Mouse (Mus musculus) CH12.LX (cell line): ENCODE results near the gene BC107364. TPM values are rescaled to one million over a fixed set of nuclear protein-coding genes. Genes with fewer than 3 reads are reported as not detected.

Source experiments
- DNase-seq: peaks from one replicate; pipeline ENCODE4 v3.0.0-alpha.2; 2013; ENCODE audit errors: extremely low read depth
- H3K27ac ChIP-seq: 2 replicates; pipeline ENCODE4 v1.5.1; 2012; ENCODE audit warnings: low read depth, mild to moderate bottlenecking, control low read depth, moderate library complexity; ENCODE audit not compliant: insufficient read depth
- H3K27me3 ChIP-seq: replicated peaks from 2 replicates; pipeline ENCODE3; 2012; ENCODE audit warnings: inconsistent platforms
- H3K36me3 ChIP-seq, 2 experiments: replicated peaks in 1 of 2; 2 replicates each; pipeline versions ENCODE3 to v1.6.1; 2012; ENCODE audit warnings: inconsistent platforms in 1 of 2, low read length in 1 of 2, mild to moderate bottlenecking in 1 of 2, mixed read lengths in 1 of 2, moderate library complexity in 1 of 2; ENCODE audit not compliant: control insufficient read depth in 1 of 2, insufficient read depth in 1 of 2
- H3K4me1 ChIP-seq, 2 experiments: 2 replicates each; pipeline ENCODE4 v1.6.1; 2012; ENCODE audit warnings: inconsistent platforms in 1 of 2, moderate library complexity in 1 of 2; ENCODE audit not compliant: insufficient read depth in 2 of 2, control insufficient read depth in 1 of 2
- H3K4me2 ChIP-seq: 2 replicates; pipeline ENCODE4 v1.6.1; 2012; ENCODE audit warnings: low read depth, mild to moderate bottlenecking, control low read depth; ENCODE audit not compliant: poor library complexity, insufficient read depth, severe bottlenecking
- H3K4me3 ChIP-seq, 3 experiments: fragments of 150-350 bp in 1 of 3; sonication (generic) in 1 of 3; replicated peaks in 1 of 3; 2 replicates each; pipeline versions ENCODE3 to v1.5.1; 2011 to 2012; ENCODE audit warnings: low read depth in 2 of 3, low read length in 2 of 3, mild to moderate bottlenecking in 2 of 3, moderate library complexity in 2 of 3, control low read depth in 1 of 3, improper control_type of control experiment in 1 of 3, inconsistent platforms in 1 of 3, mixed read lengths in 1 of 3; ENCODE audit not compliant: poor library complexity in 1 of 3
- H3K79me2 ChIP-seq: replicated peaks from 2 replicates; pipeline ENCODE4 v1.6.1; 2012; ENCODE audit warnings: mild to moderate bottlenecking, moderate library complexity; ENCODE audit not compliant: control insufficient read depth, poor library complexity, insufficient read depth, severe bottlenecking; ENCODE audit errors: extremely low read depth
- H3K9ac ChIP-seq: 2 replicates; pipeline ENCODE4 v1.6.1; 2012; ENCODE audit warnings: low read depth, mild to moderate bottlenecking, control low read depth, moderate library complexity; ENCODE audit not compliant: insufficient read depth
- H3K9me3 ChIP-seq: replicated peaks from 2 replicates; pipeline ENCODE3; 2012; ENCODE audit warnings: low read length, inconsistent platforms, mixed read lengths
- CHD2 ChIP-seq: IDR thresholded peaks from 2 replicates; pipeline ENCODE4 v1.6.1; 2011; ENCODE audit warnings: low read length, improper control_type of control experiment
- CTCF ChIP-seq, 2 experiments: IDR thresholded peaks in 1 of 2; conservative IDR thresholded peaks in 1 of 2; 2 replicates each; pipeline ENCODE4 v1.5.1; 2011 to 2012; ENCODE audit warnings: low read depth in 2 of 2, low read length in 2 of 2, improper control_type of control experiment in 1 of 2, inconsistent platforms in 1 of 2, mild to moderate bottlenecking in 1 of 2, moderate library complexity in 1 of 2
- JUN ChIP-seq: IDR thresholded peaks from 2 replicates; pipeline ENCODE4 v1.6.1; 2011; ENCODE audit warnings: low read depth, mild to moderate bottlenecking, low read length, improper control_type of control experiment, moderate library complexity; ENCODE audit not compliant: insufficient read depth
- MXI1 ChIP-seq: IDR thresholded peaks from 2 replicates; pipeline ENCODE4 v1.6.1; 2011; ENCODE audit warnings: mild to moderate bottlenecking, low read depth, low read length, improper control_type of control experiment
- MYC ChIP-seq: IDR thresholded peaks from 2 replicates; pipeline ENCODE4 v1.6.1; 2011; ENCODE audit warnings: low read depth, mild to moderate bottlenecking, improper control_type of control experiment, low read length
- NELFE ChIP-seq: IDR thresholded peaks from 2 replicates; pipeline ENCODE4 v1.6.1; 2011; ENCODE audit warnings: low read depth, low read length, improper control_type of control experiment
- NRF1 ChIP-seq: IDR thresholded peaks from 2 replicates; pipeline ENCODE4 v1.6.1; 2014; ENCODE audit warnings: low read depth, mild to moderate bottlenecking, inconsistent platforms, low read length, improper control_type of control experiment, moderate library complexity
- POLR2A ChIP-seq: IDR thresholded peaks from 2 replicates; pipeline ENCODE4 v1.6.1; 2011; ENCODE audit warnings: low read depth, mild to moderate bottlenecking, improper control_type of control experiment, low read length
- POLR2AphosphoS2 ChIP-seq: IDR thresholded peaks from 2 replicates; pipeline ENCODE4 v1.6.1; 2011; ENCODE audit warnings: low read depth, low read length, improper control_type of control experiment
- RAD21 ChIP-seq: IDR thresholded peaks from 2 replicates; pipeline ENCODE4 v1.6.1; 2011; ENCODE audit warnings: low read depth, mild to moderate bottlenecking, low read length, improper control_type of control experiment, moderate library complexity
- RCOR1 ChIP-seq: conservative IDR thresholded peaks from 2 replicates; pipeline ENCODE4 v1.6.1; 2012; ENCODE audit warnings: low read depth, mild to moderate bottlenecking, inconsistent platforms, low read length, improper control_type of control experiment
- SIN3A ChIP-seq: IDR thresholded peaks from 2 replicates; pipeline ENCODE4 v1.6.1; 2012; ENCODE audit warnings: low read length, improper control_type of control experiment, inconsistent platforms
- SMC3 ChIP-seq: IDR thresholded peaks from 2 replicates; pipeline ENCODE4 v1.6.1; 2011; ENCODE audit warnings: low read depth, low read length, improper control_type of control experiment
- UBTF ChIP-seq: IDR thresholded peaks from 2 replicates; pipeline ENCODE4 v1.6.1; 2012; ENCODE audit warnings: low read depth, mild to moderate bottlenecking, inconsistent platforms, low read length, improper control_type of control experiment, moderate library complexity
- USF2 ChIP-seq: conservative IDR thresholded peaks from 2 replicates; pipeline ENCODE4 v1.6.1; 2011; ENCODE audit warnings: low read depth, low read length, improper control_type of control experiment
- dilution Hi-C: fragments of 300-500 bp; cut with MboI; formaldehyde crosslinking; loops from 2 replicates; pipeline ENCODE4 v1.14.3; 2020; ENCODE audit warnings: low sequenced_read_pairs; ENCODE audit not compliant: extremely low pct_unique_long_range_greater_than_20kb, extremely low pct_ligation_motif_present
- in situ Hi-C: fragments of 300-500 bp; cut with MboI; formaldehyde crosslinking; loops from 3 replicates; pipeline ENCODE4 v1.14.3; 2019; ENCODE audit warnings: low sequenced_read_pairs, low pct_ligation_motif_present, low pct_unique_long_range_greater_than_20kb, mixed read lengths
- polyA plus RNA-seq: library from polyadenylated mRNA; unstranded; fragments of >175 nt; gene quantifications from 2 replicates; pipeline ENCODE4 v1.2.1, GENCODE M21; 2012; ENCODE audit warnings: low read depth; ENCODE audit not compliant: insufficient read length
- total RNA-seq, 2 experiments: library from RNA; depleted of rRNA; stranded (reverse); fragments of 300-350 nt in 1 of 2; fragments of >200 nt in 1 of 2; gene quantifications; 2 replicates each; pipeline ENCODE4 v1.2.3; 2012 to 2014

Gene BC107364
- total and polyA plus RNA-seq, 3 experiments = 0.13 TPM; not detected in 2

GRCm38 (mm10) chr3:96413581-96414125, 38.5 kb downstream of the BC107364 start:
- H3K27ac ChIP-seq = no peak overlapping the region
- dilution Hi-C loops = no loop called here
- H3K27me3 ChIP-seq = no peaks in the 10 kb centered on the region
- peak overlapping the region; percentile 92 for H3K9ac ChIP-seq
- H3K4me2 ChIP-seq = peak overlapping the region; percentile 90
- no peaks in the 10 kb centered on the region for H3K79me2 ChIP-seq
- peaks cover 0 to 14% of the 10 kb centered on the region in 2 experiments; a peak in 2 of 4 replicates for H3K4me1 ChIP-seq
- no peaks in the 10 kb centered on the region for H3K9me3 ChIP-seq
- peak overlapping the region; percentile 69 to 88 (median 74) for H3K4me3 ChIP-seq
- peaks cover 0 to 5% of the 10 kb centered on the region in 2 experiments for H3K36me3 ChIP-seq
- no peak for TF ChIP-seq NRF1
- TF ChIP-seq SIN3A = 0 out of 2 replicates have a peak, but pooled peaks have one; percentile 5
- no peak for TF ChIP-seq POLR2A
- TF ChIP-seq JUN = no peak
- TF ChIP-seq MXI1 = no peak
- no peak for TF ChIP-seq UBTF
- TF ChIP-seq RCOR1 = no peak
- in situ Hi-C loops = loop anchor here (5.0 to 10.0 kb wide), 2 partner anchors 79 to 131 kb away; no protein-coding TSS in a partner anchor
- no peak for DNase-seq

GRCm38 (mm10) chr3:96411821-96412220, 40.3 kb downstream of the BC107364 start:
- H3K4me3 ChIP-seq = no peak overlapping the region
- H3K27ac ChIP-seq = no peak overlapping the region
- no peak overlapping the region for H3K9ac ChIP-seq
- no peaks in the 10 kb centered on the region for H3K79me2 ChIP-seq
- no peak overlapping the region for H3K4me2 ChIP-seq
- dilution Hi-C loops (no loop called here), in situ Hi-C loops (loop anchor here (5.0 to 10.0 kb wide), 2 partner anchors 77 to 130 kb away; no protein-coding TSS in a partner anchor)
- peaks cover 0 to 14% of the 10 kb centered on the region in 2 experiments; a peak in 2 of 4 replicates for H3K4me1 ChIP-seq
- H3K36me3 ChIP-seq = peaks cover 0 to 5% of the 10 kb centered on the region in 2 experiments
- TF ChIP-seq SMC3 (peak; percentile 20), SIN3A (no peak), MXI1 (no peak), CTCF (conservative IDR thresholded peaks at IDR 0.05 in 1 of 2, IDR thresholded peaks at IDR 0.05 in 1 of 2; ENCODE audit: low read depth in 2 of 2, low read length in 2 of 2) (peak in 1 of 2 experiments; percentile 35; a peak in 2 of 4 replicates)
- TF ChIP-seq, all 38 proteins: peak for 2
- no peaks in the 10 kb centered on the region for H3K9me3 ChIP-seq
- DNase-seq = no peak
- H3K27me3 ChIP-seq = no peaks in the 10 kb centered on the region

DNA sequence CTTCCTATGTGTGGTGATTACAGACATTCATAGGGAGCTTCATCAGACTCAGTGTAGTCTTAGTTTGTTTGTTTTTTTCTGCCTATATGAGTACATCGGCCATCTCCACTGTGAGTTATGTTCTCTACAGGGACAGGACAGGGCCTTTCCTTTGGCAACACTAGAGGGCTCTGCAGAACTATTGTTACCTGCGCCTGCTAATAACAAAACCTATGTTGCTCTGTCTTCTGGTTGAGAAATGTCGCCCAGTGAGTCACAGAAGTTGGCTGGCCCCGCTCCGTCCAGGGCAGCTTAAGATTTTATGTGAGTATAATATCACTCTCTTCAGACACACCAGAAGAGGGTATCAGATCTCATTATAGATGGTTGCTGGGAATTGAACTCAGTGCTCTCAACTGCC, 41.1 kb downstream of the BC107364 start:
- H3K9me3 ChIP-seq = no peaks in the 10 kb centered on the region
- TF ChIP-seq MYC (no peak), CHD2 (no peak), RAD21 (peak; percentile 75), NELFE (no peak), USF2 (no peak), SMC3 (peak; percentile 63), POLR2A (0 out of 2 replicates have a peak, but pooled peaks have one; percentile 26), CTCF (conservative IDR thresholded peaks at IDR 0.05 in 1 of 2, IDR thresholded peaks at IDR 0.05 in 1 of 2; ENCODE audit: low read depth in 2 of 2, low read length in 2 of 2) (peak in 1 of 2 experiments; percentile 76; a peak in 3 of 4 replicates), POLR2AphosphoS2 (0 out of 2 replicates have a peak, but pooled peaks have one; percentile 10)
- TF ChIP-seq, all 38 proteins: peak for 5
- H3K4me2 ChIP-seq = no peak overlapping the region
- no peaks in the 10 kb centered on the region for H3K27me3 ChIP-seq
- no peak overlapping the region for H3K27ac ChIP-seq
- H3K79me2 ChIP-seq = no peaks in the 10 kb centered on the region
- in situ Hi-C loops = loop anchor here (5.0 to 10.0 kb wide), 2 partner anchors 76 to 129 kb away; no protein-coding TSS in a partner anchor
- dilution Hi-C loops = no loop called here
- H3K4me3 ChIP-seq = no peak overlapping the region
- DNase-seq = no peak
- H3K9ac ChIP-seq = no peak overlapping the region
- peaks cover 0 to 5% of the 10 kb centered on the region in 2 experiments for H3K36me3 ChIP-seq
- H3K4me1 ChIP-seq = peaks cover 0 to 14% of the 10 kb centered on the region in 2 experiments; a peak in 2 of 4 replicates
